Mouse (Mus musculus) bone marrow, adult 2 months (tissue): ENCODE measurements around the gene Fars2.

ENCODE experiments used
- CTCF ChIP-seq: fragments of 200-500 bp; IDR thresholded peaks from 2 replicates; pipeline ENCODE4 v1.5.1; 2011; ENCODE audit warnings: low read length, control low read depth; ENCODE audit not compliant: control insufficient read depth, insufficient read depth
- POLR2A ChIP-seq: fragments of 200-500 bp; IDR thresholded peaks from 2 replicates; pipeline ENCODE4 v1.6.1; 2011; ENCODE audit warnings: low read depth, mild to moderate bottlenecking, control low read depth, low read length, borderline replicate concordance; ENCODE audit not compliant: control insufficient read depth

DNA sequence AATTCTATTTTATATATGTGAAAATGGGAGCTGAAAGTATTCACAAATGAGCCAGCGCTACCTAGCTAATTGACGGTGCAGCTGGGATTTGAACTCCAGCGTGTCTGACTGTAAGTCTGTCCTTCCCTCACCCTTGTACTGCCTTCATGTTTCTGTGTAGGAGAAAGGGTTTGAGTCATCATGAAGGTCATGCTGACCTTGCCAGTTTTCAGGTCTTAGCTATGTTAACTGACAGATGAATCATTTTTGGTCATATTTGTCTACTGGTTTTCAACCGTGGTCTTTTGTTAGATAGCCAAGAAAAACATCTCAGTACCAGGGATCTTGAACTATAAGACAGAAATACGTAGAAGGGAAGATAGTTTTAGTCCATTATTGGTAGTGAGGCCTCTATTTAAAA lies 14.2 kb downstream of the Fars2 start:
- no peak for TF ChIP-seq CTCF
- no peak for TF ChIP-seq POLR2A
